Mouse (Mus musculus) CH12.LX (cell line): ENCODE results near the gene Dkc1.

ENCODE experiments used
- SIN3A ChIP-seq: IDR thresholded peaks from 2 replicates; pipeline ENCODE4 v1.6.1; 2012; ENCODE audit warnings: low read length, improper control_type of control experiment, inconsistent platforms
- ZKSCAN1 ChIP-seq: IDR thresholded peaks from 2 replicates; pipeline ENCODE4 v1.6.1; 2012; ENCODE audit warnings: low read depth, inconsistent platforms, low read length, improper control_type of control experiment, borderline replicate concordance

DNA sequence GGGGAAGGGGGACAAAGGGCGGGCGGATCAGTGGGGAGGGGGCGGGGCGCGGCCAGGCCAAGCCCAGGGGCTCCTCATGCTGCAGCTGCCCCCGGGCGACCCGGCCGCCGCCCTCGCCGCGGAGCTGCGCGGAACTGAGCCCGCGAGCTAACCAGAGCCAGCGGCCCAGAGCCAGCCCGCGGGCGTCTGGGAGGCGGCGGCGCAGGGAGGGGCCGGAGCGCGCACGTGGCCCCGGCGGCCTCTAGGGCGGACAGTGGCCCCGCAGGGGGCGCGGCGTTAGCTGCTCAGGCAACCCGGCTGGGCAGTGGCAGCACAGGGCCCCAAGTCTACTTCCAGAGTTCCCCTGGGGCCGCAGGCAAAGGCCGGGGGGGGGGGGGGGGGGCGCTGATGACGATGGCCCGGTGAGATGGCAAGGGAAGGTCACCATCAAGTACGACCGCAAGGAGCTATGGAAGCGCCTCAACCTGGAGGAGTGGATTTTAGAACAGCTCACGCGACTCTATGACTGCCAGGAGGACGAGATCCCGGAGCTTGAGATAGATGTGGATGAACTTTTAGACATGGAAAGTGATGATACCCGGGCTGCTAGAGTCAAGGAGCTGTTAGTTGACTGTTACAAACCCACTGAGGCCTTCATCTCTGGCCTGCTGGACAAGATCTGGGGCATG lies 60.1 kb downstream of the Dkc1 start:
- TF ChIP-seq SIN3A (no peak), ZKSCAN1 (no peak)
